Mouse (Mus musculus): ENCODE results near the gene Chtop. TPM values are rescaled to one million over a fixed set of nuclear protein-coding genes. Genes with fewer than 3 reads are reported as not detected.

Gene Chtop
- polyA plus RNA-seq (2012; rRNA removed), result 148 and 151 TPM in 2 replicates

- peak within 1 kb of the TSS; percentile 100 for H3K4me3 ChIP-seq (replicated peaks; ENCODE audit: insufficient read depth, low read depth, low read length)
Measured at GRCm38 (mm10) chr3:90508950-90509746, at the start of gene Chtop. TSS of gene Chtop (minus strand) at chr3:90509498.

GRCm38 (mm10) chr3:90555954-90556353 lies 46.7 kb upstream of the Chtop start:
- WGBS, result 41% methylated on average over 5 of the region's 5 CpGs
- DNase-seq, result peak in 1 of 2 experiments; percentile 41
- H3K27me3 ChIP-seq (ENCODE audit: control insufficient read depth, insufficient read depth, low read length), result no peaks in the 10 kb centered on the region
- H3K27ac ChIP-seq (ENCODE audit: insufficient read depth, low read length), result no peak overlapping the region
- TF ChIP-seq POLR2A (IDR thresholded peaks at IDR 0.05; ENCODE audit: borderline replicate concordance, insufficient read depth, low read length) (no peak), CTCF (IDR thresholded peaks at IDR 0.05; ENCODE audit: borderline replicate concordance, insufficient read depth, low read depth, low read length) (no peak)
- no peaks in the 10 kb centered on the region for H3K4me1 ChIP-seq (ENCODE audit: control insufficient read depth, insufficient read depth, low read length)
- no peak overlapping the region for H3K4me3 ChIP-seq (replicated peaks; ENCODE audit: insufficient read depth, low read depth, low read length)

More at GRCm38 (mm10) chr3:90508950-90509746, at the start of gene Chtop:
- H3K4me1 ChIP-seq (ENCODE audit: control insufficient read depth, insufficient read depth, low read length), result 0 out of 2 replicates have a peak, but pooled peaks cover 2% of the 10 kb centered on the region
- WGBS, result under 1% methylated on average over 66 of the region's 66 CpGs
- no peaks in the 10 kb centered on the region for H3K27me3 ChIP-seq (ENCODE audit: control insufficient read depth, insufficient read depth, low read length)
- H3K27ac ChIP-seq (ENCODE audit: insufficient read depth, low read length), result peak within 1 kb of the TSS; percentile 78
- peak; percentile 99 for DNase-seq
- TF ChIP-seq POLR2A (IDR thresholded peaks at IDR 0.05; ENCODE audit: borderline replicate concordance, insufficient read depth, low read length) (peak; percentile 27; the same call in 1 of the 2 replicates), CTCF (IDR thresholded peaks at IDR 0.05; ENCODE audit: borderline replicate concordance, insufficient read depth, low read depth, low read length) (no peak)

- 68% methylated on average over 2 of the region's 2 CpGs for WGBS
- H3K4me1 ChIP-seq (ENCODE audit: control insufficient read depth, insufficient read depth, low read length), result no peaks in the 10 kb centered on the region
- no peak overlapping the region for H3K4me3 ChIP-seq (replicated peaks; ENCODE audit: insufficient read depth, low read depth, low read length)
- no peak overlapping the region for H3K27ac ChIP-seq (ENCODE audit: insufficient read depth, low read length)
- no peaks in the 10 kb centered on the region for H3K27me3 ChIP-seq (ENCODE audit: control insufficient read depth, insufficient read depth, low read length)
- TF ChIP-seq CTCF (IDR thresholded peaks at IDR 0.05; ENCODE audit: borderline replicate concordance, insufficient read depth, low read depth, low read length) (no peak), POLR2A (IDR thresholded peaks at IDR 0.05; ENCODE audit: borderline replicate concordance, insufficient read depth, low read length) (no peak)
- no peak for DNase-seq
Measured at GRCm38 (mm10) chr3:90552231-90552630, 42.9 kb upstream of the Chtop start.

- TF ChIP-seq POLR2A (IDR thresholded peaks at IDR 0.05; ENCODE audit: borderline replicate concordance, insufficient read depth, low read length) (no peak), CTCF (IDR thresholded peaks at IDR 0.05; ENCODE audit: borderline replicate concordance, insufficient read depth, low read depth, low read length) (no peak)
- Histone ChIP-seq H3K27ac (ENCODE audit: insufficient read depth, low read length) (no peak overlapping the region), H3K27me3 (ENCODE audit: control insufficient read depth, insufficient read depth, low read length) (no peaks in the 10 kb centered on the region), H3K4me1 (ENCODE audit: control insufficient read depth, insufficient read depth, low read length) (no peaks in the 10 kb centered on the region), H3K4me3 (replicated peaks; ENCODE audit: insufficient read depth, low read depth, low read length) (no peak overlapping the region)
- DNase-seq, result no peak
- WGBS, result 96% methylated on average over 2 of the region's 2 CpGs
Measured at GRCm38 (mm10) chr3:90550421-90550790, 41.1 kb upstream of the Chtop start.

GRCm38 (mm10) chr3:90549676-90550420 lies 40.5 kb upstream of the Chtop start:
- WGBS, result 58% methylated on average over 5 of the region's 5 CpGs

GRCm38 (mm10) chr3:90540904-90541303 lies 31.6 kb upstream of the Chtop start:
- WGBS, result 44% methylated on average over 4 of the region's 4 CpGs
- H3K27ac ChIP-seq (ENCODE audit: insufficient read depth, low read length), result peak overlapping the region; percentile 72; the same call in 1 of the 2 replicates
- no peaks in the 10 kb centered on the region for H3K27me3 ChIP-seq (ENCODE audit: control insufficient read depth, insufficient read depth, low read length)
- DNase-seq, result peak in 1 of 2 experiments; percentile 33
- TF ChIP-seq POLR2A (IDR thresholded peaks at IDR 0.05; ENCODE audit: borderline replicate concordance, insufficient read depth, low read length) (no peak), CTCF (IDR thresholded peaks at IDR 0.05; ENCODE audit: borderline replicate concordance, insufficient read depth, low read depth, low read length) (no peak)
- peaks cover 4% of the 10 kb centered on the region for H3K4me1 ChIP-seq (ENCODE audit: control insufficient read depth, insufficient read depth, low read length)
- H3K4me3 ChIP-seq (replicated peaks; ENCODE audit: insufficient read depth, low read depth, low read length), result no peak overlapping the region

More at GRCm38 (mm10) chr3:90549676-90550420, 40.5 kb upstream of the Chtop start:
- DNase-seq, result no peak
- Histone ChIP-seq H3K4me3 (replicated peaks; ENCODE audit: insufficient read depth, low read depth, low read length) (no peak overlapping the region), H3K27me3 (ENCODE audit: control insufficient read depth, insufficient read depth, low read length) (no peaks in the 10 kb centered on the region), H3K4me1 (ENCODE audit: control insufficient read depth, insufficient read depth, low read length) (no peaks in the 10 kb centered on the region), H3K27ac (ENCODE audit: insufficient read depth, low read length) (no peak overlapping the region)
- TF ChIP-seq CTCF (IDR thresholded peaks at IDR 0.05; ENCODE audit: borderline replicate concordance, insufficient read depth, low read depth, low read length) (no peak), POLR2A (IDR thresholded peaks at IDR 0.05; ENCODE audit: borderline replicate concordance, insufficient read depth, low read length) (no peak)

- DNase-seq, result peak in 1 of 2 experiments; percentile 33
- 69% methylated on average over 5 of the region's 5 CpGs for WGBS
- H3K4me3 ChIP-seq (replicated peaks; ENCODE audit: insufficient read depth, low read depth, low read length), result peak overlapping the region; percentile 73
- H3K4me1 ChIP-seq (ENCODE audit: control insufficient read depth, insufficient read depth, low read length), result peaks cover 4% of the 10 kb centered on the region
- H3K27me3 ChIP-seq (ENCODE audit: control insufficient read depth, insufficient read depth, low read length), result no peaks in the 10 kb centered on the region
- TF ChIP-seq POLR2A (IDR thresholded peaks at IDR 0.05; ENCODE audit: borderline replicate concordance, insufficient read depth, low read length) (no peak), CTCF (IDR thresholded peaks at IDR 0.05; ENCODE audit: borderline replicate concordance, insufficient read depth, low read depth, low read length) (no peak)
- H3K27ac ChIP-seq (ENCODE audit: insufficient read depth, low read length), result peak overlapping the region; percentile 66
Measured at GRCm38 (mm10) chr3:90537905-90538296, 28.6 kb upstream of the Chtop start.

All from cerebellum, adult 2 months (tissue).